Mouse (Mus musculus): Measurements from ENCODE around the gene Dop1b. TPM values are rescaled to one million over a fixed set of nuclear protein-coding genes. Genes with fewer than 3 reads are reported as not detected.

Dop1b gene
- polyA plus RNA-seq, 1 experiment from 2014 or later = 27.8 TPM

- WGBS = 48% methylated on average over 5 of the region's 5 CpGs
These were observed 78.5 kb downstream of the Dop1b start for GRCm38 (mm10) chr16:93789971-93790755.

GRCm38 (mm10) chr16:93792981-93793630, 81.4 kb downstream of the Dop1b start:
- H3K4me1 ChIP-seq (ENCODE audit: control insufficient read depth, insufficient read depth, low read length) = peaks cover 18% of the 10 kb centered on the region
- no peak for ATAC-seq (ENCODE audit: insufficient read depth, low FRiP score)
- no peak overlapping the region for H3K4me2 ChIP-seq (ENCODE audit: low read depth, low read length)
- no peaks in the 10 kb centered on the region for H3K36me3 ChIP-seq (ENCODE audit: control insufficient read depth, insufficient read depth, low read length)
- 62% methylated on average over 15 of the region's 15 CpGs for WGBS
- H3K9me3 ChIP-seq (replicated peaks; ENCODE audit: control insufficient read depth, low read length) = no peaks in the 10 kb centered on the region
- no peaks in the 10 kb centered on the region for H3K27me3 ChIP-seq (ENCODE audit: control insufficient read depth, insufficient read depth, low read length)
- H3K9ac ChIP-seq (ENCODE audit: low read length) = no peak overlapping the region
- H3K4me3 ChIP-seq (replicated peaks; ENCODE audit: low read length) = no peak overlapping the region
- no peak overlapping the region for H3K27ac ChIP-seq (ENCODE audit: low read length)

More at GRCm38 (mm10) chr16:93789971-93790755, 78.5 kb downstream of the Dop1b start:
- Histone ChIP-seq H3K4me2 (ENCODE audit: low read depth, low read length) (no peak overlapping the region), H3K36me3 (ENCODE audit: control insufficient read depth, insufficient read depth, low read length) (no peaks in the 10 kb centered on the region), H3K9ac (ENCODE audit: low read length) (no peak overlapping the region), H3K27ac (ENCODE audit: low read length) (no peak overlapping the region), H3K4me1 (ENCODE audit: control insufficient read depth, insufficient read depth, low read length) (peaks cover 4% of the 10 kb centered on the region; the same call in 1 of the 2 replicates), H3K4me3 (replicated peaks; ENCODE audit: low read length) (no peak overlapping the region), H3K27me3 (ENCODE audit: control insufficient read depth, insufficient read depth, low read length) (no peaks in the 10 kb centered on the region), H3K9me3 (replicated peaks; ENCODE audit: control insufficient read depth, low read length) (no peaks in the 10 kb centered on the region)
- ATAC-seq (ENCODE audit: insufficient read depth, low FRiP score) = no peak

GRCm38 (mm10) chr16:93794845-93795244, 83.1 kb downstream of the Dop1b start:
- H3K27ac ChIP-seq (ENCODE audit: low read length) = no peak overlapping the region

GRCm38 (mm10) chr16:93795391-93795790, 83.7 kb downstream of the Dop1b start:
- H3K9me3 ChIP-seq (replicated peaks; ENCODE audit: control insufficient read depth, low read length) = no peaks in the 10 kb centered on the region
- H3K27ac ChIP-seq (ENCODE audit: low read length) = no peak overlapping the region
- no peak overlapping the region for H3K4me2 ChIP-seq (ENCODE audit: low read depth, low read length)
- WGBS = 94% methylated on average over 5 of the region's 5 CpGs
- ATAC-seq (ENCODE audit: insufficient read depth, low FRiP score) = no peak
- H3K36me3 ChIP-seq (ENCODE audit: control insufficient read depth, insufficient read depth, low read length) = peaks cover 3% of the 10 kb centered on the region; the same call in 1 of the 2 replicates
- no peak overlapping the region for H3K9ac ChIP-seq (ENCODE audit: low read length)
- no peaks in the 10 kb centered on the region for H3K27me3 ChIP-seq (ENCODE audit: control insufficient read depth, insufficient read depth, low read length)
- no peak overlapping the region for H3K4me3 ChIP-seq (replicated peaks; ENCODE audit: low read length)
- peaks cover 19% of the 10 kb centered on the region for H3K4me1 ChIP-seq (ENCODE audit: control insufficient read depth, insufficient read depth, low read length)

More at GRCm38 (mm10) chr16:93794845-93795244, 83.1 kb downstream of the Dop1b start:
- Histone ChIP-seq H3K4me3 (replicated peaks; ENCODE audit: low read length) (no peak overlapping the region), H3K9me3 (replicated peaks; ENCODE audit: control insufficient read depth, low read length) (no peaks in the 10 kb centered on the region), H3K4me2 (ENCODE audit: low read depth, low read length) (no peak overlapping the region), H3K9ac (ENCODE audit: low read length) (no peak overlapping the region), H3K36me3 (ENCODE audit: control insufficient read depth, insufficient read depth, low read length) (0 out of 2 replicates have a peak, but pooled peaks cover under 1% of the 10 kb centered on the region), H3K4me1 (ENCODE audit: control insufficient read depth, insufficient read depth, low read length) (peaks cover 19% of the 10 kb centered on the region), H3K27me3 (ENCODE audit: control insufficient read depth, insufficient read depth, low read length) (no peaks in the 10 kb centered on the region)
- no peak for ATAC-seq (ENCODE audit: insufficient read depth, low FRiP score)
- 80% methylated on average over 5 of the region's 5 CpGs for WGBS

- Histone ChIP-seq H3K9me3 (replicated peaks; ENCODE audit: control insufficient read depth, low read length) (no peaks in the 10 kb centered on the region), H3K4me1 (ENCODE audit: control insufficient read depth, insufficient read depth, low read length) (peaks cover 19% of the 10 kb centered on the region), H3K27ac (ENCODE audit: low read length) (peak overlapping the region; percentile 70), H3K36me3 (ENCODE audit: control insufficient read depth, insufficient read depth, low read length) (peaks cover 10% of the 10 kb centered on the region), H3K27me3 (ENCODE audit: control insufficient read depth, insufficient read depth, low read length) (no peaks in the 10 kb centered on the region), H3K9ac (ENCODE audit: low read length) (no peak overlapping the region), H3K4me2 (ENCODE audit: low read depth, low read length) (no peak overlapping the region), H3K4me3 (replicated peaks; ENCODE audit: low read length) (no peak overlapping the region)
- ATAC-seq (ENCODE audit: insufficient read depth, low FRiP score) = peak; percentile 55; the same call in 1 of the 2 replicates
- 64% methylated on average over 12 of the region's 12 CpGs for WGBS
These were observed 85.5 kb downstream of the Dop1b start for GRCm38 (mm10) chr16:93797021-93797840.

GRCm38 (mm10) chr16:93797841-93798492, 86.3 kb downstream of the Dop1b start:
- Histone ChIP-seq H3K36me3 (ENCODE audit: control insufficient read depth, insufficient read depth, low read length) (peaks cover 10% of the 10 kb centered on the region), H3K4me2 (ENCODE audit: low read depth, low read length) (no peak overlapping the region), H3K9me3 (replicated peaks; ENCODE audit: control insufficient read depth, low read length) (no peaks in the 10 kb centered on the region), H3K9ac (ENCODE audit: low read length) (no peak overlapping the region), H3K4me3 (replicated peaks; ENCODE audit: low read length) (no peak overlapping the region), H3K27me3 (ENCODE audit: control insufficient read depth, insufficient read depth, low read length) (no peaks in the 10 kb centered on the region), H3K27ac (ENCODE audit: low read length) (peak overlapping the region; percentile 70), H3K4me1 (ENCODE audit: control insufficient read depth, insufficient read depth, low read length) (peaks cover 17% of the 10 kb centered on the region)
- ATAC-seq (ENCODE audit: insufficient read depth, low FRiP score) = peak; percentile 30; the same call in 1 of the 2 replicates
- WGBS = 65% methylated on average over 11 of the region's 11 CpGs

- peaks cover 10% of the 10 kb centered on the region for H3K36me3 ChIP-seq (ENCODE audit: control insufficient read depth, insufficient read depth, low read length)
- no peak overlapping the region for H3K27ac ChIP-seq (ENCODE audit: low read length)
- no peaks in the 10 kb centered on the region for H3K27me3 ChIP-seq (ENCODE audit: control insufficient read depth, insufficient read depth, low read length)
- H3K4me2 ChIP-seq (ENCODE audit: low read depth, low read length) = no peak overlapping the region
- H3K9ac ChIP-seq (ENCODE audit: low read length) = no peak overlapping the region
- no peak for ATAC-seq (ENCODE audit: insufficient read depth, low FRiP score)
- H3K4me3 ChIP-seq (replicated peaks; ENCODE audit: low read length) = no peak overlapping the region
- H3K4me1 ChIP-seq (ENCODE audit: control insufficient read depth, insufficient read depth, low read length) = peaks cover 16% of the 10 kb centered on the region
- WGBS = 67% methylated on average over 5 of the region's 5 CpGs
- H3K9me3 ChIP-seq (replicated peaks; ENCODE audit: control insufficient read depth, low read length) = no peaks in the 10 kb centered on the region
These were observed 86.9 kb downstream of the Dop1b start for GRCm38 (mm10) chr16:93798623-93799022.

- no peak overlapping the region for H3K9ac ChIP-seq (ENCODE audit: low read length)
- no peak overlapping the region for H3K27ac ChIP-seq (ENCODE audit: low read length)
- ATAC-seq (ENCODE audit: insufficient read depth, low FRiP score) = no peak
- 87% methylated on average over 3 of the region's 3 CpGs for whole genome bisulfite sequencing
- no peaks in the 10 kb centered on the region for H3K27me3 ChIP-seq (ENCODE audit: control insufficient read depth, insufficient read depth, low read length)
- peaks cover 10% of the 10 kb centered on the region for H3K36me3 ChIP-seq (ENCODE audit: control insufficient read depth, insufficient read depth, low read length)
- no peaks in the 10 kb centered on the region for H3K9me3 ChIP-seq (replicated peaks; ENCODE audit: control insufficient read depth, low read length)
- peaks cover 16% of the 10 kb centered on the region for H3K4me1 ChIP-seq (ENCODE audit: control insufficient read depth, insufficient read depth, low read length)
- H3K4me2 ChIP-seq (ENCODE audit: low read depth, low read length) = no peak overlapping the region
- H3K4me3 ChIP-seq (replicated peaks; ENCODE audit: low read length) = no peak overlapping the region
These were observed 87.4 kb downstream of the Dop1b start for GRCm38 (mm10) chr16:93799071-93799470.
